Mouse (Mus musculus): ENCODE measurements around the gene Evx1. TPM values are rescaled to one million over a fixed set of nuclear protein-coding genes. Genes with fewer than 3 reads are reported as not detected.

Gene Evx1
- polyA plus RNA-seq, 1 experiment from 2014 or later = 0.04 TPM

- ATAC-seq = no peak
- H3K4me3 ChIP-seq (ENCODE audit: low read depth, low read length) = no peak overlapping the region
- TF ChIP-seq CTCF (IDR thresholded peaks at IDR 0.05; ENCODE audit: low read depth) = no peak
- no peaks in the 10 kb centered on the region for H3K9me3 ChIP-seq (ENCODE audit: control insufficient read depth)
- no peaks in the 10 kb centered on the region for H3K36me3 ChIP-seq (ENCODE audit: control insufficient read depth, insufficient read depth)
- no peak overlapping the region for H3K4me2 ChIP-seq (replicated peaks; ENCODE audit: low read depth)
- H3K9ac ChIP-seq (ENCODE audit: low read depth, low read length) = no peak overlapping the region
- H3K27me3 ChIP-seq (replicated peaks; ENCODE audit: control insufficient read depth, insufficient read depth, low read length) = peaks cover 91% of the 10 kb centered on the region
- 12% methylated on average over 22 of the region's 22 CpGs for WGBS
- H3K4me1 ChIP-seq (replicated peaks; ENCODE audit: control insufficient read depth, insufficient read depth, low read length) = no peaks in the 10 kb centered on the region
- H3K27ac ChIP-seq (ENCODE audit: low read depth, low read length) = no peak overlapping the region
These were observed 39.5 kb upstream of the Evx1 start for GRCm38 (mm10) chr6:52273656-52274280.

GRCm38 (mm10) chr6:52274576-52274975 lies 38.7 kb upstream of the Evx1 start:
- Histone ChIP-seq H3K27ac (ENCODE audit: low read depth, low read length) (no peak overlapping the region), H3K27me3 (replicated peaks; ENCODE audit: control insufficient read depth, insufficient read depth, low read length) (peaks cover 89% of the 10 kb centered on the region), H3K4me2 (replicated peaks; ENCODE audit: low read depth) (no peak overlapping the region), H3K4me1 (replicated peaks; ENCODE audit: control insufficient read depth, insufficient read depth, low read length) (no peaks in the 10 kb centered on the region), H3K36me3 (ENCODE audit: control insufficient read depth, insufficient read depth) (no peaks in the 10 kb centered on the region), H3K4me3 (ENCODE audit: low read depth, low read length) (no peak overlapping the region), H3K9me3 (ENCODE audit: control insufficient read depth) (no peaks in the 10 kb centered on the region), H3K9ac (ENCODE audit: low read depth, low read length) (no peak overlapping the region)
- WGBS = 10% methylated on average over 11 of the region's 11 CpGs
- no peak for ATAC-seq
- TF ChIP-seq CTCF (IDR thresholded peaks at IDR 0.05; ENCODE audit: low read depth) = no peak

- Histone ChIP-seq H3K9me3 (ENCODE audit: control insufficient read depth) (no peaks in the 10 kb centered on the region), H3K4me2 (replicated peaks; ENCODE audit: low read depth) (no peak overlapping the region), H3K27me3 (replicated peaks; ENCODE audit: control insufficient read depth, insufficient read depth, low read length) (peaks cover 83% of the 10 kb centered on the region), H3K36me3 (ENCODE audit: control insufficient read depth, insufficient read depth) (no peaks in the 10 kb centered on the region), H3K9ac (ENCODE audit: low read depth, low read length) (no peak overlapping the region), H3K27ac (ENCODE audit: low read depth, low read length) (no peak overlapping the region), H3K4me3 (ENCODE audit: low read depth, low read length) (no peak overlapping the region), H3K4me1 (replicated peaks; ENCODE audit: control insufficient read depth, insufficient read depth, low read length) (no peaks in the 10 kb centered on the region)
- 26% methylated on average over 8 of the region's 8 CpGs for WGBS
- ATAC-seq = no peak
- TF ChIP-seq CTCF (IDR thresholded peaks at IDR 0.05; ENCODE audit: low read depth) = no peak
These were observed 37.6 kb upstream of the Evx1 start for GRCm38 (mm10) chr6:52275563-52276280.

GRCm38 (mm10) chr6:52276382-52276781 lies 36.9 kb upstream of the Evx1 start:
- ATAC-seq = no peak
- Histone ChIP-seq H3K9me3 (ENCODE audit: control insufficient read depth) (no peaks in the 10 kb centered on the region), H3K36me3 (ENCODE audit: control insufficient read depth, insufficient read depth) (no peaks in the 10 kb centered on the region), H3K4me3 (ENCODE audit: low read depth, low read length) (no peak overlapping the region), H3K4me1 (replicated peaks; ENCODE audit: control insufficient read depth, insufficient read depth, low read length) (no peaks in the 10 kb centered on the region), H3K9ac (ENCODE audit: low read depth, low read length) (no peak overlapping the region), H3K27ac (ENCODE audit: low read depth, low read length) (no peak overlapping the region), H3K4me2 (replicated peaks; ENCODE audit: low read depth) (no peak overlapping the region), H3K27me3 (replicated peaks; ENCODE audit: control insufficient read depth, insufficient read depth, low read length) (peaks cover 76% of the 10 kb centered on the region)
- 12% methylated on average over 6 of the region's 6 CpGs for WGBS
- TF ChIP-seq CTCF (IDR thresholded peaks at IDR 0.05; ENCODE audit: low read depth) = no peak

DNA sequence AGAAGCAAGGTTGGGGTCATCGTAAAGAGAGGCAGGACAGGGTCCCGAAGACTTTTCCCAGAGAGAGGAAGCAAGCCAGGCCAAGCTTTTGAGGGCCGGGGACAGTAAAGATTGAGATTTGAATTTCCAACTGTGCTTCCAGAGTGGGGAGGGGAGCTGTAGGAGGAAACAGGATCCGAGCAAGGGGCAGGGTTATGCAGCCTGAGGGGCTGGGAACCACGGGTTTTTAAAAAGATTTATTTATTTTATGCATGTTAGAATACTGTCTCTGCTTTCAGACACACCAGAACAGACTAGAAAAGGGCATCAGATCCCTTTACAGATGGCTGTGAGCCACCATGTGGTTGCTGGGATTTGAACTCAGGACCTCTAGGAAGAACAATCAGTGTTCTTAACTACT lies 36.4 kb upstream of the Evx1 start:
- Histone ChIP-seq H3K4me2 (replicated peaks; ENCODE audit: low read depth) (no peak overlapping the region), H3K36me3 (ENCODE audit: control insufficient read depth, insufficient read depth) (no peaks in the 10 kb centered on the region), H3K9ac (ENCODE audit: low read depth, low read length) (no peak overlapping the region), H3K27ac (ENCODE audit: low read depth, low read length) (no peak overlapping the region), H3K4me3 (ENCODE audit: low read depth, low read length) (no peak overlapping the region), H3K4me1 (replicated peaks; ENCODE audit: control insufficient read depth, insufficient read depth, low read length) (no peaks in the 10 kb centered on the region), H3K27me3 (replicated peaks; ENCODE audit: control insufficient read depth, insufficient read depth, low read length) (peaks cover 71% of the 10 kb centered on the region), H3K9me3 (ENCODE audit: control insufficient read depth) (no peaks in the 10 kb centered on the region)
- WGBS = 24% methylated on average over 5 of the region's 5 CpGs
- no peak for TF ChIP-seq CTCF (IDR thresholded peaks at IDR 0.05; ENCODE audit: low read depth)
- no peak for ATAC-seq

DNA sequence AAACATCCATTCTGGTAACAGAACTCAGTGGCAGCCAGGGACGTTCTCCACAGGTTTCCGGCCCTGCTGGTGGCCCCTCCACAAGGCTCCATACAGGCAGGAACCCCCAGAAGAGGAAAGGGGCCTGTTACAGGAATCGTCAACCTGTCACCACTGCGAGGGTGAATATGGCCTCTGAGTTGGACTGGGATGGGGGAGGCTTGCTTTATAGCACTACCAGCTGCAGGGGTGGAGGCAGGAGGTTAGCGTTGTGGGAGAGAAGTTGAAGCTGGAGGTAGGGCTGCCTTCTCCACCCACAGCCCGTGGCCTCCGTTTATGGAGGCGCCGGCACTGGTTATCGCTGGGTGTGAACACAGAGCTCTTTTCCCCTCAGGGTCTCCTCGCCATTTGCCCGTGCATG lies 32.2 kb upstream of the Evx1 start:
- no peak overlapping the region for H3K27ac ChIP-seq (ENCODE audit: low read depth, low read length)
- no peaks in the 10 kb centered on the region for H3K36me3 ChIP-seq (ENCODE audit: control insufficient read depth, insufficient read depth)
- TF ChIP-seq CTCF (IDR thresholded peaks at IDR 0.05; ENCODE audit: low read depth) = no peak
- ATAC-seq = no peak
- no peaks in the 10 kb centered on the region for H3K9me3 ChIP-seq (ENCODE audit: control insufficient read depth)
- H3K4me3 ChIP-seq (ENCODE audit: low read depth, low read length) = no peak overlapping the region
- no peak overlapping the region for H3K9ac ChIP-seq (ENCODE audit: low read depth, low read length)
- peaks cover 36% of the 10 kb centered on the region for H3K27me3 ChIP-seq (replicated peaks; ENCODE audit: control insufficient read depth, insufficient read depth, low read length)
- WGBS = 63% methylated on average over 12 of the region's 12 CpGs
- H3K4me1 ChIP-seq (replicated peaks; ENCODE audit: control insufficient read depth, insufficient read depth, low read length) = no peaks in the 10 kb centered on the region
- H3K4me2 ChIP-seq (replicated peaks; ENCODE audit: low read depth) = no peak overlapping the region

Data from intestine, postnatal 0 days (tissue).